In the genomic region with DNA sequence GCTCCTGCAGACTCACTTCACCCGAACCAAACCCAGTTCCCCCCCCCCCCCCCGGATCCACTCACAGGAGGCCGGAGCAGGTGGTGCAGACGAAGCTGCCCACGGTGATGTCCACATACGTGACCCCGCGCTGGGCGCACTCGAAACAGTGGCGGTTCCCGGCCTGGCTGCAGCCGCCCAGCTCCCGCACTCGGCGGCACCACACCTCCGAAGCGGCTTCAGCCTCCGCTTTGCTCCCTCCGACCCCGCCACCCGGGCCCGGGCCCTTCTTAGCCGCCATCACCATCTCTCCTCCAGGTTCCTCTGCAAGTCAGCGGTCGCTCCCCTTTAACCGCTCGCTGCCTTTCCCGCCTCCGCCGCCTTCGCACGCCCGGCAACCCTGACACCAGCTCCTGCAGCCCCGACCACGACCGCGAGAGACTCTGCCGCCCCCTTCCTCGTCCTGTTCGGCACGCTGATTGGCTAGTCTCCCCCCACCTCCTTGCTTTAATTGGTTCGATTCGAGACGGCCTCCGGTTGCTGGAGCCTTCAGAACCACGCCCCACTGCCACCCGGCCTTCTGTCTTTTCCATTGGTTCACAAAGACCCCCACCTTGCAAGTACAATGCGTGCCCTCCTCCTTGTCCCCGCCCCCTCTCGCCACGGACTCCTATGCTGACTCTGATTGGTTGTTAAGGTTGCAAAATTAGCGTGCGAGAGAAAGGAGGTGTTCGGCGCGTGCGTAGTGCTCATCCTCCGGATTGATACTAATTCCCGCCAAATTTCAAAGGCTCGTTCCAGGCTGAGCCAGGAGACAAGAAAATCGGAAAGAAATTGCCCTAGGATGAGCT, we compare ENCODE assay signal across 8 mouse cellular contexts. TPM values are rescaled to one million over a fixed set of nuclear protein-coding genes. Genes with fewer than 3 reads are reported as not detected.
A peak's percentile ranks its signal among the peaks of the same experiment; 100 is the strongest.
DNase-seq lines count a peak whose midpoint lies in the region; ATAC-seq and TF ChIP-seq lines count a peak whose summit lies in the region.

Agfg2 (minus strand) TSS at position 433 of the 830 bp plus-strand sequence.

- peaks cover 27% of the 10 kb centered on the region for H3K36me3 ChIP-seq in hindbrain, embryonic 10.5 days
- no peaks in the 10 kb centered on the region for H3K36me3 ChIP-seq in lung, postnatal 0 days (ENCODE audit: insufficient read depth, low read length)

- peak within 1 kb of the TSS; percentile 97 for H3K4me2 ChIP-seq in lung, postnatal 0 days (replicated peaks; ENCODE audit: low read depth, low read length)

- peaks cover 32% of the 10 kb centered on the region for H3K4me1 ChIP-seq in hindbrain, embryonic 10.5 days (replicated peaks)
- no peaks in the 10 kb centered on the region for H3K4me1 ChIP-seq in lung, postnatal 0 days (ENCODE audit: insufficient read depth, low read depth, low read length)

- peak within 1 kb of the TSS; percentile 34; the same call in 1 of the 2 replicates for H3K9ac ChIP-seq in lung, postnatal 0 days (replicated peaks; ENCODE audit: low read depth)

- H3K4me3 ChIP-seq in hindbrain, embryonic 10.5 days: peak within 1 kb of the TSS; percentile 76
- H3K4me3 ChIP-seq in lung, postnatal 0 days (ENCODE audit: low read depth, low read length): peak within 1 kb of the TSS; percentile 65

- peak within 1 kb of the TSS; percentile 90 for H3K27ac ChIP-seq in hindbrain, embryonic 10.5 days
- peak within 1 kb of the TSS; percentile 54 for H3K27ac ChIP-seq in lung, postnatal 0 days (ENCODE audit: low read length)

- WGBS in hindbrain, embryonic 10.5 days: under 1% methylated on average over 62 of the region's 62 CpGs
- WGBS in lung, postnatal 0 days: under 1% methylated on average over 41 of the region's 62 CpGs

- peak; percentile 100 for DNase-seq in MN1 (ENCODE audit: low spot score)
- peak; percentile 100 for DNase-seq in cerebellum, adult 9-10 months
- peak; percentile 99 for DNase-seq in hindbrain, embryonic 10.5 days (ENCODE audit: low spot score)
- peak; percentile 100 for DNase-seq in layer of hippocampus, adult 9-11 months
- peak; percentile 100 for DNase-seq in lung, postnatal 0 days (ENCODE audit: low spot score)
- DNase-seq in ovary, postnatal 14 days (ENCODE audit: low spot score): peak; percentile 86
- DNase-seq in thymus, postnatal 14 days: peak; percentile 99

- peak; percentile 49 for TF ChIP-seq CTCF in lung, postnatal 0 days (IDR thresholded peaks at IDR 0.05)

- H3K9me3 ChIP-seq in hindbrain, embryonic 10.5 days: no peaks in the 10 kb centered on the region
- H3K9me3 ChIP-seq in lung, postnatal 0 days (ENCODE audit: low read length): no peaks in the 10 kb centered on the region

- H3K27me3 ChIP-seq in hindbrain, embryonic 10.5 days (ENCODE audit: insufficient read depth, poor library complexity, severe bottlenecking): peaks cover 16% of the 10 kb centered on the region
- H3K27me3 ChIP-seq in lung, postnatal 0 days (replicated peaks; ENCODE audit: insufficient read depth, low read length): no peaks in the 10 kb centered on the region

- ATAC-seq in frontal cortex, adult (ENCODE audit: low TSS enrichment): peak; percentile 97
- peak; percentile 99 for ATAC-seq in lung, postnatal 0 days

- no peak; the same call in 1 of the 2 replicates for TF ChIP-seq EP300 in lung, postnatal 0 days (IDR thresholded peaks at IDR 0.05)

RNA-seq across cellular contexts. Expression of gene Agfg2, which starts in this region (rescaled TPM):
- polyA plus RNA-seq in hindbrain, embryonic 10.5 days (2016; fragmentation: Nextera tagmentation; extraction: Ambion mirVana): 25.9 and 27.6 TPM in 2 replicates
- 14.2 and 14.9 TPM in 2 replicates for polyA plus RNA-seq in lung, postnatal 0 days (2015; fragmentation: Nextera tagmentation; extraction: Ambion mirVana)

Comparison
In these comparisons a context has a peak if more than half of its experiments do, and no peak if none do; other contexts are left out.
1. Peak in every context shown above with its lines: DNase-seq, ATAC-seq, H3K4me3 ChIP-seq and H3K27ac ChIP-seq.